Mouse (Mus musculus): ENCODE measurements around the gene Hdac10.

Gene Hdac10

GRCm38 (mm10) chr15:89148496-89149270 is 20.2 kb upstream of the Hdac10 start:
- peak; percentile 44 for DNase-seq (ENCODE audit: low spot score)

- peak; percentile 37 for DNase-seq (ENCODE audit: low spot score)
These were observed 19.4 kb upstream of the Hdac10 start for GRCm38 (mm10) chr15:89147895-89148294.

- DNase-seq (ENCODE audit: low spot score), result no peak
These were observed 19.0 kb upstream of the Hdac10 start for GRCm38 (mm10) chr15:89147456-89147855.

- DNase-seq (ENCODE audit: low spot score), result no peak
These were observed 18.5 kb upstream of the Hdac10 start for GRCm38 (mm10) chr15:89147024-89147423.

- DNase-seq (ENCODE audit: low spot score), result peak; percentile 46
These were observed 18.0 kb upstream of the Hdac10 start for GRCm38 (mm10) chr15:89146537-89146936.

GRCm38 (mm10) chr15:89145813-89146350 is 17.4 kb upstream of the Hdac10 start:
- no peak for DNase-seq (ENCODE audit: low spot score)

GRCm38 (mm10) chr15:89144965-89145364 is 16.5 kb upstream of the Hdac10 start:
- DNase-seq (ENCODE audit: low spot score), result no peak

- no peak for DNase-seq (ENCODE audit: low spot score)
These were observed 14.6 kb upstream of the Hdac10 start for GRCm38 (mm10) chr15:89143134-89143533.

GRCm38 (mm10) chr15:89141905-89142304 is 13.4 kb upstream of the Hdac10 start:
- no peak for DNase-seq (ENCODE audit: low spot score)

GRCm38 (mm10) chr15:89141443-89141842 is 12.9 kb upstream of the Hdac10 start:
- DNase-seq (ENCODE audit: low spot score), result no peak

- peak; percentile 51 for DNase-seq (ENCODE audit: low spot score)
These were observed 12.3 kb upstream of the Hdac10 start, which contains the start of gene Mapk12 for GRCm38 (mm10) chr15:89140659-89141252. Gene Mapk12, minus strand, starts transcription at chr15:89140703.

GRCm38 (mm10) chr15:89140048-89140658 is 11.7 kb upstream of the Hdac10 start:
- DNase-seq (ENCODE audit: low spot score), result peak; percentile 49

GRCm38 (mm10) chr15:89138531-89138930 is 10.0 kb upstream of the Hdac10 start:
- DNase-seq (ENCODE audit: low spot score), result no peak

- DNase-seq (ENCODE audit: low spot score), result no peak
These were observed 9.5 kb upstream of the Hdac10 start for GRCm38 (mm10) chr15:89138046-89138405.

- no peak for DNase-seq (ENCODE audit: low spot score)
These were observed 9.0 kb upstream of the Hdac10 start for GRCm38 (mm10) chr15:89137378-89138045.

- DNase-seq (ENCODE audit: low spot score), result no peak
These were observed 8.1 kb upstream of the Hdac10 start for GRCm38 (mm10) chr15:89136461-89137155.

- DNase-seq (ENCODE audit: low spot score), result no peak
These were observed 2.8 kb upstream of the Hdac10 start for GRCm38 (mm10) chr15:89131316-89131715.

GRCm38 (mm10) chr15:89130245-89130644 is 1.7 kb upstream of the Hdac10 start:
- DNase-seq (ENCODE audit: low spot score), result no peak

- DNase-seq (ENCODE audit: low spot score), result no peak
These were observed 1.0 kb downstream of the Hdac10 start for GRCm38 (mm10) chr15:89127364-89127940.

GRCm38 (mm10) chr15:89126622-89127021 is 1.9 kb downstream of the Hdac10 start:
- no peak for DNase-seq (ENCODE audit: low spot score)

GRCm38 (mm10) chr15:89125351-89125750 is 3.1 kb downstream of the Hdac10 start:
- no peak for DNase-seq (ENCODE audit: low spot score)

Data from retina, embryonic 14.5 days (tissue).